ENCODE assay signal across 9 mouse cellular contexts in genomic region chr12:111760306-111760908, GRCm38 (mm10). TPM values are rescaled to one million over a fixed set of nuclear protein-coding genes. Genes with fewer than 3 reads are reported as not detected.
A peak's percentile ranks its signal among the peaks of the same experiment; 100 is the strongest.
DNase-seq lines count a peak whose midpoint lies in the region; ATAC-seq lines count a peak whose summit lies in the region.
"Had no signal": no experiment of that assay in that cellular context is flagged by ENCODE, and none has a peak within 500 bp of the region (broad histone marks: within the 10 kb centered on the region; RNA-seq: fewer than 3 reads in every experiment).

No protein-coding gene starts in this region.

- 52% methylated on average over 7 of the region's 7 CpGs for WGBS in kidney, embryonic 16.5 days
- WGBS in embryonic facial prominence, embryonic 13.5 days: 52% methylated on average over 7 of the region's 7 CpGs
- 53% methylated on average over 7 of the region's 7 CpGs for WGBS in intestine, embryonic 14.5 days
- WGBS in midbrain, embryonic 16.5 days: 69% methylated on average over 7 of the region's 7 CpGs

- peaks cover 9% of the 10 kb centered on the region; the same call in 1 of the 2 replicates for H3K36me3 ChIP-seq in kidney, embryonic 16.5 days (ENCODE audit: insufficient read depth, low read length)
- H3K36me3 ChIP-seq in embryonic facial prominence, embryonic 13.5 days: peaks cover 18% of the 10 kb centered on the region
- H3K36me3 ChIP-seq in intestine, embryonic 14.5 days (ENCODE audit: control insufficient read depth, insufficient read depth, low read length): peaks cover 17% of the 10 kb centered on the region; the same call in 1 of the 2 replicates
- H3K36me3 ChIP-seq in midbrain, embryonic 16.5 days (ENCODE audit: control insufficient read depth, insufficient read depth, low read length): 0 out of 2 replicates have a peak, but pooled peaks cover 3% of the 10 kb centered on the region

- H3K4me2 ChIP-seq in kidney, embryonic 16.5 days (replicated peaks; ENCODE audit: low read depth, low read length): peak overlapping the region; percentile 68
- H3K4me2 ChIP-seq in embryonic facial prominence, embryonic 13.5 days: peak overlapping the region; percentile 99
- H3K4me2 ChIP-seq in intestine, embryonic 14.5 days (ENCODE audit: low read length): peak overlapping the region; percentile 65
- H3K4me2 ChIP-seq in midbrain, embryonic 16.5 days (ENCODE audit: low read length): peak overlapping the region; percentile 97

- no peaks in the 10 kb centered on the region for H3K27me3 ChIP-seq in kidney, embryonic 16.5 days (ENCODE audit: insufficient read depth, low read length)
- H3K27me3 ChIP-seq in embryonic facial prominence, embryonic 13.5 days: no peaks in the 10 kb centered on the region
- no peaks in the 10 kb centered on the region for H3K27me3 ChIP-seq in intestine, embryonic 14.5 days (replicated peaks; ENCODE audit: control insufficient read depth, insufficient read depth, low read length)
- H3K27me3 ChIP-seq in midbrain, embryonic 16.5 days (ENCODE audit: control insufficient read depth, insufficient read depth, low read depth, low read length): no peaks in the 10 kb centered on the region

- peaks cover 30% of the 10 kb centered on the region for H3K4me1 ChIP-seq in kidney, embryonic 16.5 days (ENCODE audit: insufficient read depth, low read length)
- H3K4me1 ChIP-seq in embryonic facial prominence, embryonic 13.5 days: peaks cover 32% of the 10 kb centered on the region
- peaks cover 21% of the 10 kb centered on the region for H3K4me1 ChIP-seq in intestine, embryonic 14.5 days (replicated peaks; ENCODE audit: control insufficient read depth, insufficient read depth, low read length)
- H3K4me1 ChIP-seq in midbrain, embryonic 16.5 days (ENCODE audit: control insufficient read depth, insufficient read depth, low read length): peaks cover 31% of the 10 kb centered on the region

- DNase-seq in kidney, adult 18-20 months: no peak
- DNase-seq in intestine, embryonic 14.5 days (ENCODE audit: low spot score): no peak
- DNase-seq in spleen, postnatal 36 days (ENCODE audit: low spot score in 2 of 2): no peak
- no peak for DNase-seq in layer of hippocampus, adult 18-20 months (ENCODE audit: low spot score in 2 of 2)
- DNase-seq: right cerebral cortex, postnatal 25 days had no signal

- no peaks in the 10 kb centered on the region for H3K9me3 ChIP-seq in kidney, embryonic 16.5 days (ENCODE audit: low read length)
- H3K9me3 ChIP-seq in embryonic facial prominence, embryonic 13.5 days: no peaks in the 10 kb centered on the region
- no peaks in the 10 kb centered on the region for H3K9me3 ChIP-seq in intestine, embryonic 14.5 days (ENCODE audit: control insufficient read depth, low read length)
- no peaks in the 10 kb centered on the region for H3K9me3 ChIP-seq in midbrain, embryonic 16.5 days (replicated peaks; ENCODE audit: control insufficient read depth, low read length, poor library complexity, severe bottlenecking)

- peak overlapping the region; percentile 86; the same call in 1 of the 2 replicates for H3K27ac ChIP-seq in kidney, embryonic 16.5 days (ENCODE audit: low read length)
- no peak overlapping the region; the same call in 1 of the 2 replicates for H3K27ac ChIP-seq in embryonic facial prominence, embryonic 13.5 days
- no peak overlapping the region for H3K27ac ChIP-seq in intestine, embryonic 14.5 days (ENCODE audit: low read depth)
- peak overlapping the region; percentile 32; the same call in 1 of the 2 replicates for H3K27ac ChIP-seq in midbrain, embryonic 16.5 days (ENCODE audit: low read length)

- H3K9ac ChIP-seq in kidney, embryonic 16.5 days (replicated peaks; ENCODE audit: low read length): no peak overlapping the region
- H3K9ac ChIP-seq in embryonic facial prominence, embryonic 13.5 days: peak overlapping the region; percentile 97
- H3K9ac ChIP-seq in intestine, embryonic 14.5 days (ENCODE audit: low read length): no peak overlapping the region
- peak overlapping the region; percentile 35; the same call in 1 of the 2 replicates for H3K9ac ChIP-seq in midbrain, embryonic 16.5 days (ENCODE audit: low read depth, low read length)

- no peak for ATAC-seq in kidney, embryonic 16.5 days (ENCODE audit: low FRiP score, low TSS enrichment)
- no peak for ATAC-seq in embryonic facial prominence, embryonic 13.5 days (ENCODE audit: insufficient number of reproducible peaks, insufficient read depth, low FRiP score, low TSS enrichment, low read depth)
- no peak for ATAC-seq in intestine, embryonic 14.5 days (replicated peaks; ENCODE audit: low FRiP score, low TSS enrichment, low read depth)
- ATAC-seq in midbrain, embryonic 16.5 days: no peak
- ATAC-seq in inflammation-experienced regulatory T-cells, adult 6 months: no peak

- peak overlapping the region; percentile 96 for H3K4me3 ChIP-seq in kidney, embryonic 16.5 days (ENCODE audit: low read length)
- H3K4me3 ChIP-seq in embryonic facial prominence, embryonic 13.5 days: peak overlapping the region; percentile 94
- H3K4me3 ChIP-seq in intestine, embryonic 14.5 days (ENCODE audit: low read depth, low read length): peak overlapping the region; percentile 83
- H3K4me3 ChIP-seq in midbrain, embryonic 16.5 days (ENCODE audit: low read depth, low read length): peak overlapping the region; percentile 99

RNA-seq across cellular contexts. Expression of gene Klc1, which starts 1.8 kb away (rescaled TPM):
- polyA plus RNA-seq in kidney, embryonic 16.5 days (2015; fragmentation: Nextera tagmentation; extraction: Ambion mirVana): 98.5 and 101 TPM in 2 replicates
- 113 and 122 TPM in 2 replicates for polyA plus RNA-seq in embryonic facial prominence, embryonic 13.5 days (2015; fragmentation: Nextera tagmentation; extraction: Ambion mirVana)
- 109 and 121 TPM in 2 replicates for polyA plus RNA-seq in intestine, embryonic 14.5 days (2014; fragmentation: Nextera tagmentation; extraction: Ambion mirVana)
- 665 and 671 TPM in 2 replicates for polyA plus RNA-seq in midbrain, embryonic 16.5 days (2015; fragmentation: Nextera tagmentation; extraction: Ambion mirVana)
- polyA plus RNA-seq in inflammation-experienced regulatory T-cells, adult 6 months (2017; shearing (Covaris generic)): 10 to 100 TPM; 17.9 to 19.7 (median 18.3) TPM
- 100 to 1,000 TPM; 682 to 695 TPM for total RNA-seq in layer of hippocampus, adult 18-20 months (2021)

RNA-seq across cellular contexts. Expression of gene Apopt1, which starts 47.3 kb away (rescaled TPM):
- polyA plus RNA-seq in kidney, embryonic 16.5 days (2015; fragmentation: Nextera tagmentation; extraction: Ambion mirVana): 54.8 TPM in 2 replicates
- polyA plus RNA-seq in embryonic facial prominence, embryonic 13.5 days (2015; fragmentation: Nextera tagmentation; extraction: Ambion mirVana): 57.1 and 66.0 TPM in 2 replicates
- polyA plus RNA-seq in intestine, embryonic 14.5 days (2014; fragmentation: Nextera tagmentation; extraction: Ambion mirVana): 57.1 and 58.2 TPM in 2 replicates
- polyA plus RNA-seq in midbrain, embryonic 16.5 days (2015; fragmentation: Nextera tagmentation; extraction: Ambion mirVana): 52.3 and 56.8 TPM in 2 replicates
- polyA plus RNA-seq in inflammation-experienced regulatory T-cells, adult 6 months (2017; shearing (Covaris generic)): 10 to 100 TPM; 55.8 to 85.0 (median 74.3) TPM
- 10 to 100 TPM; 32.9 to 37.4 TPM for total RNA-seq in layer of hippocampus, adult 18-20 months (2021)

RNA-seq across cellular contexts. Expression of gene Bag5, which starts 47.4 kb away (rescaled TPM):
- polyA plus RNA-seq in kidney, embryonic 16.5 days (2015; fragmentation: Nextera tagmentation; extraction: Ambion mirVana): 52.0 and 59.5 TPM in 2 replicates
- 64.5 and 67.3 TPM in 2 replicates for polyA plus RNA-seq in embryonic facial prominence, embryonic 13.5 days (2015; fragmentation: Nextera tagmentation; extraction: Ambion mirVana)
- 52.4 and 54.6 TPM in 2 replicates for polyA plus RNA-seq in intestine, embryonic 14.5 days (2014; fragmentation: Nextera tagmentation; extraction: Ambion mirVana)
- polyA plus RNA-seq in midbrain, embryonic 16.5 days (2015; fragmentation: Nextera tagmentation; extraction: Ambion mirVana): 70.4 and 71.8 TPM in 2 replicates
- polyA plus RNA-seq in inflammation-experienced regulatory T-cells, adult 6 months (2017; shearing (Covaris generic)): 10 to 100 TPM; 22.0 to 40.1 (median 36.7) TPM
- 10 to 100 TPM; 54.9 to 58.5 TPM for total RNA-seq in layer of hippocampus, adult 18-20 months (2021)

RNA-seq across cellular contexts. Expression of gene Xrcc3, which starts 53.3 kb away (rescaled TPM):
- 12.4 and 16.1 TPM in 2 replicates for polyA plus RNA-seq in kidney, embryonic 16.5 days (2015; fragmentation: Nextera tagmentation; extraction: Ambion mirVana)
- polyA plus RNA-seq in embryonic facial prominence, embryonic 13.5 days (2015; fragmentation: Nextera tagmentation; extraction: Ambion mirVana): 8.4 and 9.3 TPM in 2 replicates
- polyA plus RNA-seq in intestine, embryonic 14.5 days (2014; fragmentation: Nextera tagmentation; extraction: Ambion mirVana): 14.6 and 16.3 TPM in 2 replicates
- 2.0 and 2.1 TPM in 2 replicates for polyA plus RNA-seq in midbrain, embryonic 16.5 days (2015; fragmentation: Nextera tagmentation; extraction: Ambion mirVana)
- polyA plus RNA-seq in inflammation-experienced regulatory T-cells, adult 6 months (2017; shearing (Covaris generic)): 1 to 10 TPM; 2.8 to 5.2 (median 4.1) TPM
- 1 to 10 TPM; 4.0 to 6.0 TPM for total RNA-seq in layer of hippocampus, adult 18-20 months (2021)

RNA-seq across cellular contexts. Expression of gene Zfyve21, which starts 53.6 kb away (rescaled TPM):
- polyA plus RNA-seq in kidney, embryonic 16.5 days (2015; fragmentation: Nextera tagmentation; extraction: Ambion mirVana): 133 and 159 TPM in 2 replicates
- 105 and 113 TPM in 2 replicates for polyA plus RNA-seq in embryonic facial prominence, embryonic 13.5 days (2015; fragmentation: Nextera tagmentation; extraction: Ambion mirVana)
- polyA plus RNA-seq in intestine, embryonic 14.5 days (2014; fragmentation: Nextera tagmentation; extraction: Ambion mirVana): 160 and 164 TPM in 2 replicates
- polyA plus RNA-seq in midbrain, embryonic 16.5 days (2015; fragmentation: Nextera tagmentation; extraction: Ambion mirVana): 32.1 and 35.1 TPM in 2 replicates
- polyA plus RNA-seq in inflammation-experienced regulatory T-cells, adult 6 months (2017; shearing (Covaris generic)): 1 to 10 TPM; 3.5 to 6.8 (median 4.5) TPM
- total RNA-seq in layer of hippocampus, adult 18-20 months (2021): 10 to 100 TPM; 23.4 to 23.8 TPM

Comparison
In these comparisons a context has a peak if more than half of its experiments do, and no peak if none do; other contexts are left out.
1. H3K27ac ChIP-seq: peak in kidney, embryonic 16.5 days (single experiment) and midbrain, embryonic 16.5 days (single experiment); none in embryonic facial prominence, embryonic 13.5 days (single experiment) and intestine, embryonic 14.5 days (single experiment).
2. H3K9ac ChIP-seq: peak in embryonic facial prominence, embryonic 13.5 days (single experiment) and midbrain, embryonic 16.5 days (single experiment); none in kidney, embryonic 16.5 days (single experiment) and intestine, embryonic 14.5 days (single experiment).
3. Peak in every context shown above with its lines, with median percentiles within 50 percentile points of each other: H3K4me2 ChIP-seq and H3K4me3 ChIP-seq.